Mouse (Mus musculus): ENCODE measurements around the gene Zfp846.
"Not testable (repeated sequence)": the region's sequence is repeated elsewhere in the genome, so short reads cannot be mapped to it uniquely, and the experiment has no call there.

Gene Zfp846

DNA sequence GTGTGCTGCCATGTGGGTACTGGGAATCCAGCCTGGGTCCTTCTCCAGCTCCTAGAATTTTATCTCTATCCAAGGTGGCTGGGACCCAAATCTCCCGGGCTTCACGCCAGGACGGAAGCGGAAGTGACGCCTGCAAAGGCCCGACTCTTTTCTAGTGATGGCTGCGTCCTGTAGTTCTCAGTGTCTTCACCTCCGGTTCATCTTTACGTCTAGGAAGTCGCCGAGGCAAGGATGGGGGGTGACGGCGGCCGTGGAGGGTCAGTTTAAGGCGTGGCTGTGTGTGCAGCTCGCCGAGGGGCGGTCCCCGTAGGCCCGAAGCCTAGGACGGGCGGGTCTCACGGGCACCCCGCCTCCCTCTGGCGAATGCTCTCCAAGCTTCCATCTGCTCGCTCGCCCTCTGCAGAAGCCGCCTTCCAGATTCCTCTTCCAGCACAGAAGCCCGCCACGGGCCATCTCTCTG lies at the start of gene Zfp846:
Zfp846 (plus strand) TSS at position 117 of the 460 bp plus-strand sequence.
- DNase-seq: peak; percentile 99 to 100

GRCm38 (mm10) chr9:20534326-20534926 lies 46.7 kb upstream of the Zfp846 start:
- peak; percentile 19 to 45 for DNase-seq

DNA sequence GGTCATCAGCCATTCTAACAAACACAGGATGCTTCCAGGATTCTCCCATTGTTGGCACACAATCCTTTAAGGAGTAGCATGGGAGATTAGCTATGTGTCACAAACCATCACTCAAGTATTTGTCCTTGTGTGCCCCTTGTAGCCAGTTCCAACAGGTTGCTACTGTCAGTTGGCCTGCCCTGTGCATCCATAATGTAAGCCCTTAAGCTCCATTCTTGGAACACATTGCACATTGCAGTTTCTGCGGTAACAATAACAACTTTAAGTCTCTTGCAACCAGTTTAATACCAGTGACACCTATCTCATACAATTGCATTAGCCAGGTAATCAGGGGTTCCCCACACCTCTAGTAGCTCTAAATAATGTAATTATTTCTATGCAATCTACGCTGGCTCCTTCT lies 44.5 kb upstream of the Zfp846 start:
- DNase-seq: no peak

DNA sequence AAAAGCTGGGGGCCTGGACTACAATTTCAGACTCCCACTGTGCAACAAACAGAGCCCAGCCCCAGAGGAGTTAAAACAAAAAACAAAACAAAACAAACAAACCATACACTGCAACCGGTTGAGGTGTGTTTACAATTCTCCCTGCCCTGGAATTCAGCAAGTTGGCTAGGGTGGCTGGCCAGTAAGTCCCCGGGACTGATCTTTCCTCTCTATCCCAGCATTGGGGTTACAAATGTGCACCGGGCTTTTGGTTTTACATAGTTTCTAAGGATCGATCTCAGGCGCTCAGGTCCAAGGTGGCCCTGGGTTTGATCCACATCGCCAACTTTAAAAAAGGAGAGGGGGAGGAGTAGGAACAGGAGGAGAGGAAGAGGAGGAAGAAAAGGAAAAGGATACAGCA lies 37.6 kb upstream of the Zfp846 start:
- DNase-seq: peak in 1 of 2 experiments; percentile 10

DNA sequence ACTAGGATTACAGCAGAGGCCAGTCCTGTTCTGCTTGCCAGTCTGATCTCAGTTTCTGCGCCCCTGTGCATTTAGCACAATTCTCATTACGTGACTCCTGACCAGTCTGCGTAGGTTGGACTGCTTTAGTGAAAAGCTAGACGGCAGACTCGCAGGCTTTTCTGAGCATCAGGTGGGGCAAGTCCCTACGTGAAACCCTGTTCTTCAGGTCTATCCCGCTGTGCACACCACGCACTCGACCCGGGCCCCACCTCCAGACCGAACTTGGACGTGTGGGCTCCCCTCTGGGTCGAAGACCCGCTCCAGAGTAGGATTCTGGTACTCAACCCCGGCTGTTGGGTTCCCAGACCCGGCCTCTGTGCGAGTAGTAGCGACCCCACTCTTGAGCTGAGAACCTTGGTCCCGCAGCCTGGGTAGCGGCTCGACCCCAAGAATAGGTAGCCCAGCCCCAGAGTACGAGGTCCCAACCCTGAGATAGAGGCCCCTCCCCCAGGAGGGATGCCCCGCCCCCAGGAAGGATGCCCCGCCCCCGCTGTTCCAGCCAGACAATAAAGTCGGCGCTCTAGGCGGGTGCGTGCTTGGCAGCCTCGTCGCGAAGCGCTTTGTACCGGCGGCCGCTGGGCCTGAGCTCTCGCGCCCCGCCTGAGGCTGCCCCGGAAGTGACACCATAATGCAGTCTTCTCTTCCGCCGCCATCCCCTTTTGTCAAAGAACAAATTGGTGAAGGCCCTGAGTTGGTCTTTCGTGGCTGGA lies 36.8 kb upstream of the Zfp846 start:
- peak; percentile 77 to 80 for DNase-seq

GRCm38 (mm10) chr9:20545151-20545550 lies 35.9 kb upstream of the Zfp846 start:
- peak; percentile 40 to 50 for DNase-seq

GRCm38 (mm10) chr9:20551781-20552275 lies 29.3 kb upstream of the Zfp846 start:
- DNase-seq: no peak

- no peak for DNase-seq
These were observed 28.4 kb upstream of the Zfp846 start for GRCm38 (mm10) chr9:20552698-20553097.

DNA sequence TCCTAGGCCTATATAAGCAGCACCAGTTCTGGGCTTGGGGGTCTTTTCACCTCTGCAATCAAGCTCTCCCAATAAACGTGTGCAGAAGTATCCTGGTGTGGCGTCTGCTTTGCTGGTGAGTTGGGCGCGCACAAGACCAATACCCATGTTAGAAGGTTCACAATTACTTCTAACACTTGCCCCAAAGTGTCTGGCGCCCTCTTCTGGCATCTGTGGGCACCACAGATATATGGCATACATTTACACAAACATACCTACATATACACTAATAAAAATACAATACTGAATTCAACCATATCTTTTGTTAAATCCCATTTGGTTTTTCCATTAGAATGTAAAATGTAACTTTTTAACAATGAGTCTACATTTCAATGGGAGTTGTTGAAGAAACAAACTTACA lies 18.9 kb upstream of the Zfp846 start:
- DNase-seq: no peak

GRCm38 (mm10) chr9:20565326-20566030 lies 15.6 kb upstream of the Zfp846 start:
- DNase-seq: not testable (repeated sequence)

GRCm38 (mm10) chr9:20571060-20571459 lies 10.0 kb upstream of the Zfp846 start:
- DNase-seq: no peak

DNA sequence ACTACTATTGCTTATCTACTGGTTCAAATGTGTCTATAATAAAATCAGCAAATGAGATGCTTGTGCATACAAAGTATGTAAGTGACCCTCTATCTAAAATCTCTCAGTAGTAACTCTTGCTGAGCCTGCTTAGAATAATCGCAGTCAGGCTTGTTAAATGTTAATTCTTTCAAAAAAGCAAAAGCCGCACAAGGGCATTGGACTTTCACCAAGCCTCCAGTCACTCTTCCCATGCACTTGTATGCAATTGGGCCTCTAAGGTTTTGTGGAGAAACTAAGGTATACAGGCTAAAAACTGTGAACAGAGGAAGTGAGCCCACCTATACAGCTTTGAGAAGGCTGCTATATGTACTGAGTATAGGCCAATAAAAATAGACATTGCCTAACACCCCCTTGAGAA lies 4.5 kb upstream of the Zfp846 start:
- no peak for DNase-seq

DNA sequence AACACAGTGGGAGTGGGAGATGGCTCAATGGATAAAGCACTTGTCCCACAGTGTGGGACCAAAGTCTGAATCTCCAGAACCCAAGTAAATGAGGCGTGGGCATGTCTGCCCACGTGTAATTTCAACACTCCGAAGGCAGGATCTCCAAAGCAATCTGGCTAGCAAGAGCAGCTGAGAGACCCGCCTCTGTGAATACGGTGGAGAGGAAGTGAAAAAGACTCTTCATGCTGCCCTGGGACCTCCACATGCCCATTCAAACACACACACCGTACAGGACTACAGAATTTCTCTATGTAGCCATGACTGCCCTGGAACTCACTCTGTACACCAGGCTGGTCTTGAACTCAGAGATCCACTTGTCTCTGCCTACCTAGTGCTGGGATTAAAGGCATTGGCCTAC lies 20.2 kb downstream of the Zfp846 start:
- no peak for DNase-seq

DNA sequence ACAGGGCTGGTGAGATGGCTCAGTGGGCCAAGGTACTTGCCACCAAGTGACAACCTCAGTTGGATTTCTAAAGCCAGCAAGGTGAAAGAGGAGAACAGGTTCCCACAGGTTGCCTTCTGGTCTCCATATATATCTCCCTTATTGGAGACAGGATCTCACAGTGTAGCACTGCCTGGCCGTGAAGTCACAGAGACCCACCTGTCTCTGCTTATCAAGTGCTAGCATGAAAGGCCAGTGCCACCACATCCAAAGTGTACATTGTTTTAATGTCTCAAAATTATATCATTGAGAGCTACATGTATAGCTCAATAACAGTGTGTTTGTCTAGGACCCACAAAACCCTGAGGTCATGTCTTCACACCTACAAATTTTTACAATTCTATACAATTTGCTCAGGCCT lies 25.2 kb downstream of the Zfp846 start:
- DNase-seq: no peak

DNA sequence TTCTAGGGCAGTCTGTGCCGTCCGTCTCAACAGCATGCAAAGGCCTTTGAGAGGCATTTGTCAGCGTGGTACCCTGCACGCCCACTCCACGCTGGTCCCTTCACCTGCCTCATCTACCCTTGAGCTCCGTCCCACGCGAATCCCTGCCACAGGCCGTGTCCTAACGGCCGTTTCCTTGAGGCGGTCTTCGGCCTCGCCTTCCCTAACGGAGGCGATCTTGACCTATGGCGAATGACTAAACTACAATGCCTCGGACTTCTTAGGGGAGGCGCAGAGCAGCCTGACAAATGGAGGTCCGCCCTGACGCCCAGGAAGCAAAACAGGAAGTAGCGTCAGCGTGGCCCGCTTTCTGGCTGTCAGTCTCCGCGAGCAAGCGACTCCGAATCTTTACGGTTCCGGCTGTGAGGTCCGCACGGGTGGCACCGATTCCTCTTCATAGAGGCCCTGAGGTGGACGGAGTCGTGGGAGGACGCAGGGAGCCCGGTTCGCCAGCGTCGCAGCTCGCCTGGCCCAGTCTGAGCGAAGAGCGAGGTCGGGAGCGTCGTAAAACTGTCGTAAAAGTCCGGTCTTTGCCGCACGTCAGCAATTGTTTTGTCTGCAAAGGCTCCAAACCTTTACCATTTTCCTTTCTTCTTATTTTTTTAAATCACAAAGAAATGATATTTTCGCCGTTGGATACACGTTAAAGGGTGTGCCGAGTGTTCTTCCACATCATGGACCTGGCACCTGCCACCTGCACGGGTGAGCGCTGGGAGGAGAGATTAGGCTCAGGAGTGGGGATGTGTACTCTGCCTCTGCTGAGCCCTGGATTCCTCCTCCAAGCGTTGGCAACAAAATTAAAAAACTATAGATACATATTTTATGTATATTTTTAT lies 26.2 kb downstream of the Zfp846 start:
- peak; percentile 83 to 88 for DNase-seq

DNA sequence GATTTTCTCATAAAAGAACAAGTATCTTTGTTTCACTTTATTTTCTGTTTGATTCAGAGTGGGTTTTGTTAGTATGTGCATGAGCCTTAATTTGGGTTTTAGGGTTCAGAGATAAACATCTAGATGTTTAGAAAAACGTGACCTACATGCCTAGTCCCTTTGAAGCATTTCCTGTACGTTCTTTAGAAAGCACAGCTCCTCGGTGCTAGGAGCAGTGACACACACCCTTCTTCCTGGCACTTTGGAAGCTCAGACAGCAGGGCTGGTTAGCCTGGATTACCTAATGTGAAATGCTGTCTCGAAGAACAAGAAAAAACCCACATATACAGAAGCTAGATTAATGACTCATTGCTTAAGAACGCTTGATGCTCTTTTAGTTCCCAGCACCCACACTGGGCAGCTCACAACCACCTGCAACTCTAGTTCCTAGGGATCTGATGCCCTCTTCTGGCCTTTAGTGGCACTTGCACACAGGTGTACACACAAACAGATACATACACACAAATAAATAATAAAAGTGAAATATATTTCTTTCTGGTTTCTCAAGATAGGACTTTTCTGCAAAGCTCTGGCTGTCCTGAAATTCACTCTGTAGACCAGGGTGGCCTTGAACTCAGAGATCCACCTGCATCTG lies 28.9 kb downstream of the Zfp846 start:
- no peak for DNase-seq

DNA sequence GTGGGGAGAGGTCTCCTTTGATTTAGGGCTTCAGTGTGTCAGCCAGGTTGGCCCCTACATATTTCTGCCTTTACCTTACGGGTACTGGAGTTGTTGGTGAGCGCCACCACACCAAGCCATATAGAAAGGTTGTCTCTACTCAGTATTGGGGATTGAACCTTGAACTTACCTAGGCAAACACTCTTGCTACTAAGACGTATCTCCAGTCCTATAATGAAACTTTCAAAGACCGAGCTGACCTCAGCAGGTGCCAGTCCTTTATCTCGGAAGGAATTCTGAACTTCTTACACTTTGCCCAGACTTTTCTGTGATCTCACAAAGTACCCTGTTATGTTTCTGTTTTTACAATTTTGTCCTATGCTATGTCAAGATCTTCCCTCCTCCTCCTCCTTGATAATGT lies 30.9 kb downstream of the Zfp846 start:
- DNase-seq: no peak

GRCm38 (mm10) chr9:20616685-20617084 lies 35.6 kb downstream of the Zfp846 start:
- DNase-seq: no peak

DNA sequence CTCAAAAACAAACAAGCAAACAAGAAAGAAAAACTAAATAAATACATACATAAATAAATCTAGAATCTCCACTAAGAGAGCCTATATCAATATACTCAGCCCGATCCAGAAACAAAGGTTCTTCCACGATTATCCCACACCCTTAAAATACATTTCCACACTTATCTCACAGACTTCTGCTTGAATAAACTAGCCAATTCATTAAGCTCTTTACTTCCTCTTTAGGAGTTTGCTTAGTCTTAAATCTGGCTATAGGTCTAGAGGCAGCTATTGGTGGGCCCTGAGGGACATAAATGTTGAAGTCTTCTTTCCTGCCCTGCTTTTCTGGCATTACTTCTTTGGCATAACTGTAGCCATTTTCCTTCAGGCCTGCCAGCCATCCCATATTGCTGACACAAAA lies 50.2 kb downstream of the Zfp846 start:
- DNase-seq: no peak

- not testable (repeated sequence) for DNase-seq
These were observed 54.6 kb downstream of the Zfp846 start for GRCm38 (mm10) chr9:20635676-20636075.

- no peak for DNase-seq
These were observed 55.2 kb downstream of the Zfp846 start for GRCm38 (mm10) chr9:20636256-20636655.

GRCm38 (mm10) chr9:20636790-20637189 lies 55.7 kb downstream of the Zfp846 start:
- no peak for DNase-seq

Measured in cerebellum, adult 18-20 months (tissue).